Mouse (Mus musculus) liver, postnatal 0 days (tissue): ENCODE measurements around the gene Sec24d.
"Not testable (repeated sequence)": the region's sequence is repeated elsewhere in the genome, so short reads cannot be mapped to it uniquely, and the experiment has no call there.

Source experiments
- CTCF ChIP-seq: sonication (generic); IDR thresholded peaks from 2 replicates; pipeline ENCODE4 v1.5.1; 2016; ENCODE audit warnings: antibody characterized with exemption, low read depth
- EP300 ChIP-seq: IDR thresholded peaks from 2 replicates; pipeline ENCODE4 v1.6.1; 2016; ENCODE audit warnings: antibody characterized with exemption, low read depth, mild to moderate bottlenecking

DNA sequence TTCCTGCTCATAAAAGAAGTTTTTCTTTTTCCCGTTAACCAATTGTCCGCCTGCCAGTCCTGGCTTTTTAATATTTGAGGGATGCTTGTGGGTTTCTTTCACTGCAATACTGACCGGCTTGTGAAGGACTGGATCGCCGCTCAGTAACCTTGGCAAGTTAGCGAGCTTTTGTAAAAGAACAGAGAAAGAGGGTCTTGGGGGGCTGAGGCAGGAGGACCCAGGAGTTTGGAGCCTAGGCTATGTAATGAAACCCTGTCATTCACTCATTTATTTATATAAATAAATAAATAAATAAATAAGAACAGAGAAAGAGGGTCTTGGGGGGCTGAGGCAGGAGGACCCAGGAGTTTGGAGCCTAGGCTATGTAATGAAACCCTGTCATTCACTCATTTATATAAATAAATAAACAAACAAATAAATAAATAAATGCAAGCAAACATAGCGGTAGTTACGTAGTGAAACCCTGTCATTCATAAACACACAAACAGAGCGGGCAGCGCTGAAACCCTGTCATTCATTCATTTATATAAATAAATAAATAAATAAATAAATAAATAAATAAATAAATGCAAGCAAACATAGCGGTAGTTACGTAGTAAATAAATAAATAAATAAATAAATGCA, 119.0 kb downstream of the Sec24d start:
- not testable (repeated sequence) for TF ChIP-seq CTCF, EP300
